Mouse (Mus musculus) stomach, postnatal 0 days (tissue): Measurements from ENCODE around the gene Mfsd6. TPM values are rescaled to one million over a fixed set of nuclear protein-coding genes. Genes with fewer than 3 reads are reported as not detected.
"Not testable (repeated sequence)": the region's sequence is repeated elsewhere in the genome, so short reads cannot be mapped to it uniquely, and the experiment has no call there.

Source experiments
- ATAC-seq: fragments of 200-750 bp; cut with Nextera tagmentation; 2 replicates; pipeline ENCODE4 v1.8.0; 2017; ENCODE audit not compliant: low FRiP score, low TSS enrichment
- DNase-seq: peaks from one replicate; pipeline ENCODE4 v3.0.0-alpha.2; 2016; ENCODE audit warnings: low spot score
- H3K27ac ChIP-seq: fragments of 300-500 bp; sonication (generic); replicated peaks from 2 replicates; pipeline ENCODE4 v1.5.1; 2014; ENCODE audit warnings: mild to moderate bottlenecking, control low read depth
- H3K27me3 ChIP-seq: fragments of 300-500 bp; sonication (generic); 2 replicates; pipeline ENCODE4 v1.6.1; 2014; ENCODE audit warnings: low read length; ENCODE audit not compliant: control insufficient read depth, insufficient read depth
- H3K36me3 ChIP-seq: fragments of 300-500 bp; sonication (generic); 2 replicates; pipeline ENCODE4 v1.6.1; 2014; ENCODE audit warnings: low read length, mixed read lengths; ENCODE audit not compliant: control insufficient read depth, insufficient read depth
- H3K4me1 ChIP-seq: fragments of 300-500 bp; sonication (generic); replicated peaks from 2 replicates; pipeline ENCODE4 v1.6.1; 2014; ENCODE audit warnings: antibody characterized with exemption; ENCODE audit not compliant: control insufficient read depth, insufficient read depth
- H3K4me2 ChIP-seq: fragments of 300-500 bp; sonication (generic); replicated peaks from 2 replicates; pipeline ENCODE4 v1.6.1; 2014; ENCODE audit warnings: low read depth, mild to moderate bottlenecking, control low read depth, moderate library complexity
- H3K4me3 ChIP-seq: fragments of 300-500 bp; sonication (generic); 2 replicates; pipeline ENCODE4 v1.5.1; 2014; ENCODE audit warnings: low read depth, low read length, control low read depth
- H3K9ac ChIP-seq: fragments of 300-500 bp; sonication (generic); 2 replicates; pipeline ENCODE4 v1.6.1; 2014; ENCODE audit warnings: mild to moderate bottlenecking, low read length, control low read depth, mixed read lengths
- H3K9me3 ChIP-seq: fragments of 300-500 bp; sonication (generic); 2 replicates; pipeline ENCODE4 v1.6.1; 2016; ENCODE audit warnings: low read length; ENCODE audit not compliant: control insufficient read depth
- CTCF ChIP-seq: IDR thresholded peaks from 2 replicates; pipeline ENCODE4 v1.5.1; 2016; ENCODE audit warnings: antibody characterized with exemption, low read depth, mild to moderate bottlenecking, moderate library complexity
- EP300 ChIP-seq: optimal IDR thresholded peaks from 2 replicates; pipeline ENCODE3; 2016; ENCODE audit warnings: antibody characterized with exemption
- WGBS: fragments of 180-500 bp; shearing (Covaris S2); extraction: QIAGEN DNeasy Blood & Tissue Kit; methylation state at CpG from one replicate; pipeline ENCODE4 v1.1.7; 2014; 5-methylcytosine and 5-hydroxymethylcytosine counted together
- polyA plus RNA-seq: library from polyadenylated mRNA; unstranded; fragments of >200 nt; fragmentation: Nextera tagmentation; extraction: Ambion mirVana; gene quantifications from 2 replicates; pipeline ENCODE4 v1.2.1, GENCODE M21; 2015

Mfsd6 gene
- polyA plus RNA-seq, 1 experiment from 2014 or later: 6.3 TPM

- Histone ChIP-seq H3K9me3 (no peaks in the 10 kb centered on the region), H3K4me2 (no peak overlapping the region), H3K9ac (no peak overlapping the region), H3K27ac (no peak overlapping the region), H3K36me3 (no peaks in the 10 kb centered on the region), H3K4me3 (no peak overlapping the region), H3K4me1 (no peaks in the 10 kb centered on the region), H3K27me3 (no peaks in the 10 kb centered on the region)
- WGBS: 61% methylated on average over 1 of the region's 1 CpGs
- ATAC-seq: no peak
- no peak for DNase-seq
- TF ChIP-seq EP300: no peak
- TF ChIP-seq CTCF: no peak
Measured at GRCm38 (mm10) chr1:52701941-52702340, 25.3 kb downstream of the Mfsd6 start.

DNA sequence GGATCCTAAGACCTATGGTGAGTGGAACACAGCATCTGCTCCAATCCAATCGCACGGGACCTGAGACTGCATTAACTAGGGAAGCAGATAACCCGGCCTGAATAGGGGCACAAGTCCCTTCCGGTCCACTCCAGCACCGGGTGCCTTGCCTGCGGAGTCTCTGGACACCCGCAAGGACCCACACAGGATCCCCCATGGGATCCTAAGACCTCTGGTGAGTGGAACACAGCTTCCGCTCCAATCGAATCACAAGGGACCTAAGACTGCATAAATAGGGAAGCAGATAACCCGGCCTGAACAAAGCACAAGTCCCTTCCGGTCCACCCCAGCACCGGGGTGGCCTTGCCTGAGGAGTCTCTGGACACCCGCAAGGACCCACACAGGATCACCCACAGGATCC is 32.8 kb downstream of the Mfsd6 start:
- H3K9me3 ChIP-seq, H3K4me3 ChIP-seq, H3K4me2 ChIP-seq, H3K36me3 ChIP-seq, H3K9ac ChIP-seq, H3K27ac ChIP-seq, ATAC-seq, DNase-seq, H3K4me1 ChIP-seq, H3K27me3 ChIP-seq: not testable (repeated sequence)
- 95% methylated on average over 13 of the region's 13 CpGs for WGBS

DNA sequence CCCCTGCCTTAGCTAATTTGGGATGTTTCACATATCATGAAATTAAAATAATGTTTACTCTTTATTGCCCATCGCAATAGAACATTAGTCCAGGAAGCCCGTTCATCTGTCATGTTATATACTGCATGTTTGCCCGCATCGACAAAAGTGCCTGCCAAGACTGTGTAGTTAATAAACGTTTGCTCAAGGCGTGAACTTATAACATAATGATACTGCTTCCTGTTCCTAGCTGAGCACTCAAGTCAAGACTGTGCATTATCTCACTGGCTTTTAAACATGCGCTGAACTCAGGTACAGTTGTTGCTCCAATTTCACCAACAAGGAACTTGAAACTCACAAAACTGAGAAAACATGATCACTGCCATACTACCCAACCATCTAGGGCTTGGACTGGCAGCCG is 39.6 kb downstream of the Mfsd6 start:
- TF ChIP-seq EP300 (no peak), CTCF (no peak)
- no peak overlapping the region for H3K9ac ChIP-seq
- DNase-seq: peak; percentile 54
- H3K4me3 ChIP-seq: no peak overlapping the region
- H3K4me2 ChIP-seq: no peak overlapping the region
- H3K27me3 ChIP-seq: no peaks in the 10 kb centered on the region
- H3K4me1 ChIP-seq: peaks cover 4% of the 10 kb centered on the region
- H3K36me3 ChIP-seq: no peaks in the 10 kb centered on the region
- H3K27ac ChIP-seq: 0 out of 2 replicates have a peak overlapping the region, but pooled peaks have one; percentile 5
- H3K9me3 ChIP-seq: no peaks in the 10 kb centered on the region
- ATAC-seq: peak; percentile 91
- 45% methylated on average over 8 of the region's 8 CpGs for WGBS

DNA sequence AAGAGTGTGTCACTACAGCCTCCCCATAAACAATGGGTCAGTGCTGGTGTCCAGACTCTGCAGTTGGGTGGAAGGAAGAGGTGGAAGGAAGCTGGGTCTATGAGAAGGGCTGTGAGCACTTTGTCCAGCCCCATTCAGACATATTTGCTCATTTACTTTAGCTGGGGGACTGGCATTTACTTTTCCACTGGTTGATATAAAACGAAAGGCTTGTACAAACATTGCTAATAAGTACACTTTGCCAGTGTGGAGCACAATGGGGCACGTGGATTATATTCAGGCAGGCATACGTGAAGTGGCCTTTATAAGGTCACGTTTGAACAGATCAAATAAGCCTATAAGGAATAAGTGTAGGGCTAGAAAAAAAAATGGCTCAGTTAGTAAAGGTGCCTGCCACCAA is 43.7 kb downstream of the Mfsd6 start:
- no peak overlapping the region for H3K4me3 ChIP-seq
- H3K4me2 ChIP-seq: no peak overlapping the region
- no peaks in the 10 kb centered on the region for H3K36me3 ChIP-seq
- DNase-seq: peak; percentile 57
- no peak overlapping the region for H3K9ac ChIP-seq
- no peaks in the 10 kb centered on the region for H3K27me3 ChIP-seq
- H3K9me3 ChIP-seq: no peaks in the 10 kb centered on the region
- ATAC-seq: peak; percentile 90
- H3K27ac ChIP-seq: 0 out of 2 replicates have a peak overlapping the region, but pooled peaks have one; percentile 8
- peaks cover 4% of the 10 kb centered on the region for H3K4me1 ChIP-seq
- WGBS: 40% methylated on average over 4 of the region's 4 CpGs
- TF ChIP-seq CTCF (no peak), EP300 (no peak)

DNA sequence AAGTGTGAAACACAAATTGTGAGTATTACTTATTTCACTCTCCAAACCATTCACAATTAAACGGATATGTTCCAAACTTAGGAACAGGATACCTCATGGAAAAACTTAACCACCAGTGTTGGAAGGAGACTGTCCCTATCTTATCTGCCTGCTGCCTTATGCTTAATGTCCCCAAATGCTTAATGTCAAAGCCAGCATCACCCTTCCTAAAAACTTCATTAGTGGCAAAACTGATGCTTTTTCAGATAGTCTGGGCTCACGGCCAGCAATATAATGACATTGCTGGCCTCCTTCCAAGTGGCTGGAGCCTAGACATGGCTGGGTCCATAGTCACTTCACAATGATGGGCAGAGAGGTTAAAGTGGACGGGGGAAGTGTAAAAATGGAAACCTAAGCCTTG is 50.6 kb downstream of the Mfsd6 start:
- WGBS: 28% methylated on average over 3 of the region's 3 CpGs
- no peak overlapping the region for H3K4me3 ChIP-seq
- DNase-seq (peak; percentile 52), ATAC-seq (no peak; the same call in 1 of the 2 replicates)
- no peaks in the 10 kb centered on the region for H3K9me3 ChIP-seq
- no peak overlapping the region for H3K9ac ChIP-seq
- no peak overlapping the region for H3K27ac ChIP-seq
- H3K36me3 ChIP-seq: no peaks in the 10 kb centered on the region
- no peak for TF ChIP-seq EP300
- no peak for TF ChIP-seq CTCF
- H3K4me1 ChIP-seq: no peaks in the 10 kb centered on the region; the same call in 1 of the 2 replicates
- no peak overlapping the region for H3K4me2 ChIP-seq
- no peaks in the 10 kb centered on the region for H3K27me3 ChIP-seq

DNA sequence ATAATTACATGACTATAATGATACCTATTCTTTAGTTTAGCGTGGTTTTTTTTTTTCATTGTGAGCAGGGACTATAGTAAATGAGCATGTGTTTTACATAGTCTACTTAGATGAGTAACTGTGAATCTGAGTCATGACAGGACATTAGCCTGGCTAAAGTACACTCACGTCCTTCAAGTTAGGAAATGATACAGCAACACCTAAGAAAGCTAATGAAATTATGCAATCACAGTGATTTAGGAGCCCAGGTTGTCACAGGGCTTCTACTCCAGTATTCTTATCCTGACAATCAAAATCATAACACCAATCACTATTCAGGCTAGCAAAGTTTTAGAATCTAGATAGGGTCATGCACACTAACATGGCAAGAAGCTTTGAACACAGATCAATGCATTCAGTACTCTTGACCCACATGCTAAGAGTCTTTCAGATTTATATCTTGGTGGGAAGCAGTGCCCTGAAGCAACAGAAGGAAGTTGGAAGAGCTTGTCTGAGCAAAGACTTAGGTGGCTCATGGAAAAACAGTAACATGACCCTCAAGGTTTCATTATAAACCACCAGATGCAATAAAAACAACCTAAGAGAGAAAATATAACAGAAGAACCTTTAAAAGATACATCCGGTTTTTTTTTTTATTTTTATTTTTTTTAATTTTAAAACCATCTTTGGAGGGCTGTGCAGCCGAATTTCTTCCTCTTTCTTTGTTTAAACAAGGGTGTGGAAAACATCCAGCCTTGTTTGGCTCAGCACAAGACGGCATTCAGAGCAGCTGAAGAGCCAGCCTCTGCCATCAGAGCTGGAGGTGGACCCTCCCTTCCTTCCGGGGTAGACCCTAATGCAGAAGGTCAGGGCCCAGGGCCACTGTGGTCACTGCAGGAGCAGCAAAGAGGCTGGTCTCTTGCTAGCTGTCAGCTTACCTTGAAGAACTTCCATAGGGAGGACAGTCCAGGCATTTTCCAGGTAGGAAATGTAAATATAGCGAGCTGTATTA is 51.4 kb downstream of the Mfsd6 start:
- DNase-seq (no peak), ATAC-seq (no peak)
- 41% methylated on average over 7 of the region's 7 CpGs for WGBS
- Histone ChIP-seq H3K4me2 (no peak overlapping the region), H3K27ac (no peak overlapping the region), H3K36me3 (no peaks in the 10 kb centered on the region), H3K27me3 (no peaks in the 10 kb centered on the region), H3K4me1 (no peaks in the 10 kb centered on the region; the same call in 1 of the 2 replicates), H3K4me3 (no peak overlapping the region), H3K9ac (no peak overlapping the region), H3K9me3 (no peaks in the 10 kb centered on the region)
- TF ChIP-seq EP300: no peak
- no peak for TF ChIP-seq CTCF
